Mouse (Mus musculus): ENCODE measurements around the gene Nrde2.

- TF ChIP-seq CTCF (IDR thresholded peaks at IDR 0.05; ENCODE audit: low read depth) (no peak), EP300 (IDR thresholded peaks at IDR 0.05; ENCODE audit: low read depth) (no peak)
These were observed 44.3 kb upstream of the Nrde2 start for GRCm38 (mm10) chr12:100203759-100204158.
